Mouse (Mus musculus) lung, embryonic 16.5 days (tissue): ENCODE data around the gene Zfp12. TPM values are rescaled to one million over a fixed set of nuclear protein-coding genes. Genes with fewer than 3 reads are reported as not detected.

Experiments
- ATAC-seq: fragments of 200-750 bp; cut with Nextera tagmentation; 2 replicates; pipeline ENCODE4 v1.8.0; 2017; ENCODE audit warnings: low read depth, mild to moderate bottlenecking, moderate library complexity
- H3K27ac ChIP-seq: fragments of 300-500 bp; sonication (generic); 2 replicates; pipeline ENCODE4 v1.5.1; 2014; ENCODE audit warnings: mild to moderate bottlenecking, control low read depth, low read length
- H3K27me3 ChIP-seq: fragments of 300-500 bp; sonication (generic); 2 replicates; pipeline ENCODE4 v1.6.1; 2014; ENCODE audit warnings: low read depth, low read length, mixed read lengths; ENCODE audit not compliant: control insufficient read depth, insufficient read depth
- H3K36me3 ChIP-seq: fragments of 300-500 bp; sonication (generic); 2 replicates; pipeline ENCODE4 v1.6.1; 2014; ENCODE audit warnings: low read length; ENCODE audit not compliant: control insufficient read depth, insufficient read depth
- H3K4me1 ChIP-seq: fragments of 300-500 bp; sonication (generic); replicated peaks from 2 replicates; pipeline ENCODE4 v1.6.1; 2014; ENCODE audit warnings: low read length, mixed read lengths; ENCODE audit not compliant: control insufficient read depth, insufficient read depth
- H3K4me2 ChIP-seq: fragments of 300-500 bp; sonication (generic); 2 replicates; pipeline ENCODE4 v1.6.1; 2014; ENCODE audit warnings: low read depth, low read length, control low read depth
- H3K4me3 ChIP-seq: fragments of 300-500 bp; sonication (generic); 2 replicates; pipeline ENCODE4 v1.5.1; 2014; ENCODE audit warnings: mild to moderate bottlenecking, low read length, control low read depth
- H3K9ac ChIP-seq: fragments of 300-500 bp; sonication (generic); 2 replicates; pipeline ENCODE4 v1.6.1; 2014; ENCODE audit warnings: low read length, control low read depth
- H3K9me3 ChIP-seq: fragments of 300-500 bp; sonication (generic); 2 replicates; pipeline ENCODE4 v1.6.1; 2016; ENCODE audit warnings: low read length; ENCODE audit not compliant: control insufficient read depth
- WGBS: fragments of 180-500 bp; shearing (Covaris S2); extraction: QIAGEN DNeasy Blood & Tissue Kit; methylation state at CpG from one replicate; pipeline ENCODE4 v1.1.7; 2014; 5-methylcytosine and 5-hydroxymethylcytosine counted together
- polyA plus RNA-seq: library from polyadenylated mRNA; unstranded; fragments of >200 nt; fragmentation: Nextera tagmentation; extraction: Ambion mirVana; gene quantifications from 2 replicates; pipeline ENCODE4 v1.2.1, GENCODE M21; 2015

The Zfp12 gene
- polyA plus RNA-seq, 1 experiment from 2014 or later = 13.9 TPM

GRCm38 (mm10) chr5:143222287-143222686, 12.7 kb upstream of the Zfp12 start:
- H3K27me3 ChIP-seq = no peaks in the 10 kb centered on the region; the same call in 1 of the 2 replicates
- H3K27ac ChIP-seq = no peak overlapping the region
- 69% methylated on average over 1 of the region's 1 CpGs for WGBS
- no peak overlapping the region for H3K4me3 ChIP-seq
- H3K36me3 ChIP-seq = no peaks in the 10 kb centered on the region
- H3K9me3 ChIP-seq = no peaks in the 10 kb centered on the region
- no peak overlapping the region for H3K4me2 ChIP-seq
- no peak overlapping the region for H3K9ac ChIP-seq
- no peak for ATAC-seq
- H3K4me1 ChIP-seq = no peaks in the 10 kb centered on the region

- Histone ChIP-seq H3K27ac (no peak within 1 kb of the TSS), H3K4me2 (no peak within 1 kb of the TSS), H3K4me1 (no peaks in the 10 kb centered on the region), H3K9ac (no peak within 1 kb of the TSS), H3K36me3 (no peaks in the 10 kb centered on the region), H3K9me3 (peaks cover 5% of the 10 kb centered on the region; the same call in 1 of the 2 replicates), H3K4me3 (no peak within 1 kb of the TSS), H3K27me3 (no peaks in the 10 kb centered on the region)
- WGBS = 78% methylated on average over 3 of the region's 3 CpGs
- ATAC-seq = no peak
Measured at GRCm38 (mm10) chr5:143226790-143227189, 8.2 kb upstream of the Zfp12 start, which contains the start of gene Spdye4a. Gene Spdye4a, minus strand, starts transcription at chr5:143226890.

- Histone ChIP-seq H3K9ac (peak overlapping the region; percentile 97), H3K27ac (no peak overlapping the region), H3K4me1 (peaks cover 10% of the 10 kb centered on the region), H3K4me2 (peak overlapping the region; percentile 66), H3K4me3 (peak overlapping the region; percentile 92), H3K27me3 (no peaks in the 10 kb centered on the region), H3K36me3 (peaks cover 13% of the 10 kb centered on the region), H3K9me3 (no peaks in the 10 kb centered on the region)
- WGBS = 27% methylated on average over 9 of the region's 9 CpGs
- no peak for ATAC-seq
Measured at GRCm38 (mm10) chr5:143236036-143236435, 1.1 kb downstream of the Zfp12 start.

GRCm38 (mm10) chr5:143244926-143245325, 10.0 kb downstream of the Zfp12 start:
- no peak overlapping the region for H3K27ac ChIP-seq
- no peak overlapping the region for H3K9ac ChIP-seq
- peaks cover 74% of the 10 kb centered on the region for H3K36me3 ChIP-seq
- no peak for ATAC-seq
- WGBS = 97% methylated on average over 26 of the region's 26 CpGs
- no peaks in the 10 kb centered on the region for H3K27me3 ChIP-seq
- H3K9me3 ChIP-seq = no peaks in the 10 kb centered on the region
- H3K4me1 ChIP-seq = no peaks in the 10 kb centered on the region
- H3K4me2 ChIP-seq = no peak overlapping the region
- no peak overlapping the region for H3K4me3 ChIP-seq

- no peak for ATAC-seq
- H3K4me3 ChIP-seq = no peak overlapping the region
- peaks cover 12% of the 10 kb centered on the region for H3K36me3 ChIP-seq
- no peaks in the 10 kb centered on the region for H3K9me3 ChIP-seq
- H3K4me1 ChIP-seq = peaks cover 17% of the 10 kb centered on the region
- WGBS = 58% methylated on average over 6 of the region's 6 CpGs
- H3K9ac ChIP-seq = no peak overlapping the region
- peaks cover 61% of the 10 kb centered on the region for H3K27me3 ChIP-seq
- no peak overlapping the region for H3K27ac ChIP-seq
- H3K4me2 ChIP-seq = no peak overlapping the region
Measured at GRCm38 (mm10) chr5:143252039-143252438, 17.1 kb downstream of the Zfp12 start.

- no peak overlapping the region for H3K9ac ChIP-seq
- peaks cover 61% of the 10 kb centered on the region for H3K27me3 ChIP-seq
- H3K27ac ChIP-seq = no peak overlapping the region
- peaks cover 7% of the 10 kb centered on the region for H3K36me3 ChIP-seq
- 24% methylated on average over 18 of the region's 18 CpGs for WGBS
- peak overlapping the region; percentile 45; the same call in 1 of the 2 replicates for H3K4me3 ChIP-seq
- H3K4me2 ChIP-seq = peak overlapping the region; percentile 70; the same call in 1 of the 2 replicates
- ATAC-seq = no peak
- H3K4me1 ChIP-seq = peaks cover 17% of the 10 kb centered on the region
- H3K9me3 ChIP-seq = no peaks in the 10 kb centered on the region
Measured at GRCm38 (mm10) chr5:143252791-143253185, 17.8 kb downstream of the Zfp12 start.

- no peaks in the 10 kb centered on the region for H3K9me3 ChIP-seq
- H3K27ac ChIP-seq = no peak overlapping the region
- peak; percentile 29 for ATAC-seq
- 5% methylated on average over 96 of the region's 103 CpGs for WGBS
- H3K4me3 ChIP-seq = peak overlapping the region; percentile 45
- H3K4me2 ChIP-seq = peak overlapping the region; percentile 70
- H3K4me1 ChIP-seq = peaks cover 17% of the 10 kb centered on the region
- no peak overlapping the region; the same call in 1 of the 2 replicates for H3K9ac ChIP-seq
- peaks cover 3% of the 10 kb centered on the region; the same call in 1 of the 2 replicates for H3K36me3 ChIP-seq
- peaks cover 61% of the 10 kb centered on the region for H3K27me3 ChIP-seq
Measured at GRCm38 (mm10) chr5:143253186-143253880, 18.4 kb downstream of the Zfp12 start.

GRCm38 (mm10) chr5:143253881-143254486, 19.0 kb downstream of the Zfp12 start:
- Histone ChIP-seq H3K4me1 (peaks cover 17% of the 10 kb centered on the region), H3K27ac (no peak overlapping the region), H3K4me2 (peak overlapping the region; percentile 70), H3K9me3 (no peaks in the 10 kb centered on the region), H3K27me3 (peaks cover 61% of the 10 kb centered on the region), H3K36me3 (no peaks in the 10 kb centered on the region; the same call in 1 of the 2 replicates), H3K9ac (no peak overlapping the region; the same call in 1 of the 2 replicates), H3K4me3 (peak overlapping the region; percentile 45)
- ATAC-seq = peak; percentile 21; the same call in 1 of the 2 replicates
- 5% methylated on average over 79 of the region's 81 CpGs for WGBS

- ATAC-seq = peak; percentile 39; the same call in 1 of the 2 replicates
- peaks cover 61% of the 10 kb centered on the region for H3K27me3 ChIP-seq
- 18% methylated on average over 66 of the region's 66 CpGs for WGBS
- H3K4me3 ChIP-seq = peak overlapping the region; percentile 15
- H3K4me1 ChIP-seq = peaks cover 17% of the 10 kb centered on the region
- no peak overlapping the region for H3K9ac ChIP-seq
- H3K27ac ChIP-seq = no peak overlapping the region
- no peaks in the 10 kb centered on the region; the same call in 1 of the 2 replicates for H3K36me3 ChIP-seq
- no peaks in the 10 kb centered on the region for H3K9me3 ChIP-seq
- peak overlapping the region; percentile 70 for H3K4me2 ChIP-seq
Measured at GRCm38 (mm10) chr5:143254487-143255130, 19.6 kb downstream of the Zfp12 start.
